Mouse (Mus musculus) MEL (cell line): ENCODE measurements at regions not wholly inside any gene's neighbourhood (a gene's known extent, or its start where the extent isn't known, plus 50 kb on each side); places are given as distances from the start of the nearest gene placed in this dataset.

ENCODE experiments used
- CTCF ChIP-seq, 3 experiments: IDR thresholded peaks in 2 of 3; conservative IDR thresholded peaks in 1 of 3; 2 replicates each; pipeline ENCODE4 v1.5.1; 2011 to 2012; ENCODE audit warnings: low read length in 3 of 3, low read depth in 2 of 3, mild to moderate bottlenecking in 2 of 3, improper control_type of control experiment in 1 of 3, inconsistent platforms in 1 of 3, mixed read lengths in 1 of 3, moderate library complexity in 1 of 3; ENCODE audit not compliant: control insufficient read depth in 1 of 3, insufficient read depth in 1 of 3, poor library complexity in 1 of 3, severe bottlenecking in 1 of 3
- POLR2A ChIP-seq, 2 experiments: IDR thresholded peaks; 2 replicates each; pipeline ENCODE4 v1.6.1; 2011 to 2012; ENCODE audit warnings: low read length in 2 of 2, mild to moderate bottlenecking in 2 of 2, control low read depth in 1 of 2, improper control_type of control experiment in 1 of 2, low read depth in 1 of 2, moderate library complexity in 1 of 2; ENCODE audit not compliant: control insufficient read depth in 1 of 2, insufficient read depth in 1 of 2, poor library complexity in 1 of 2
- POLR2AphosphoS2 ChIP-seq: IDR thresholded peaks from 2 replicates; pipeline ENCODE4 v1.6.1; 2011; ENCODE audit warnings: low read length, improper control_type of control experiment
- SMC3 ChIP-seq: IDR thresholded peaks from 2 replicates; pipeline ENCODE4 v1.6.1; 2011; ENCODE audit warnings: low read depth, low read length, improper control_type of control experiment

DNA sequence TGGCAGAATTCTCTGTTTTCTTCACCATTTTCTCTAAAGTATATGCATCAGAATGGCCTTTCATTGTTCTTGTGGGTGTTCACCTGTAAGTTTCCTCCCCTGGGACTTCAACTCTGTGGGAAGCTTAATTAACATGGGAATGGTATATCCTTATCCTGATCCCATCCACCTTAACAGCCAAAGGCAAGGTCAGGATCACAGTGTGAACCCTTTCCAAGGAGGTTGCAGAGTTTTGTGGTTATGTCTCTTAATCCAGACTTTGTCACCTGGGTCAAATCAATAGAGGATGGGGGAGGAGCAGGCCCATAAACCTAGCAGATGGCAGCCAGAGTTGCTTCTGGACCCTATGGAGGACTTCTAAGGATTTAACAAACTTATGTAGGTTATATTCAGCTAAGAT, 102.9 kb upstream of the Trim24 start:
- no peak for TF ChIP-seq SMC3
- TF ChIP-seq CTCF (IDR thresholded peaks at IDR 0.05 in 2 of 3, conservative IDR thresholded peaks at IDR 0.05 in 1 of 3; ENCODE audit: control insufficient read depth in 1 of 3, insufficient read depth in 1 of 3, low read depth in 2 of 3, low read length in 3 of 3, poor library complexity in 1 of 3, severe bottlenecking in 1 of 3), result no peak
- no peak for TF ChIP-seq POLR2AphosphoS2
- TF ChIP-seq POLR2A (IDR thresholded peaks at IDR 0.05; ENCODE audit: control insufficient read depth in 1 of 2, insufficient read depth in 1 of 2, low read depth in 1 of 2, low read length in 2 of 2, poor library complexity in 1 of 2), result no peak
